Mouse (Mus musculus) kidney, embryonic 16.5 days (tissue): ENCODE data around the gene Aqr. TPM values are rescaled to one million over a fixed set of nuclear protein-coding genes. Genes with fewer than 3 reads are reported as not detected.

Source experiments
- ATAC-seq: fragments of 200-750 bp; cut with Nextera tagmentation; 2 replicates; pipeline ENCODE4 v1.8.0; 2017; ENCODE audit warnings: moderate TSS enrichment; ENCODE audit not compliant: low FRiP score, low TSS enrichment
- H3K27ac ChIP-seq: fragments of 300-500 bp; sonication (generic); 2 replicates; pipeline ENCODE4 v1.5.1; 2014; ENCODE audit warnings: low read length
- H3K27me3 ChIP-seq: fragments of 300-500 bp; sonication (generic); 2 replicates; pipeline ENCODE4 v1.6.1; 2014; ENCODE audit warnings: low read length, control low read depth, mixed read lengths; ENCODE audit not compliant: insufficient read depth
- H3K36me3 ChIP-seq: fragments of 300-500 bp; sonication (generic); 2 replicates; pipeline ENCODE4 v1.6.1; 2014; ENCODE audit warnings: low read length, control low read depth, mixed read lengths; ENCODE audit not compliant: insufficient read depth
- H3K4me1 ChIP-seq: fragments of 300-500 bp; sonication (generic); 2 replicates; pipeline ENCODE4 v1.6.1; 2014; ENCODE audit warnings: low read length, control low read depth, mixed read lengths; ENCODE audit not compliant: insufficient read depth
- H3K4me2 ChIP-seq: fragments of 300-500 bp; sonication (generic); replicated peaks from 2 replicates; pipeline ENCODE4 v1.6.1; 2014; ENCODE audit warnings: low read depth, low read length
- H3K4me3 ChIP-seq: fragments of 300-500 bp; sonication (generic); 2 replicates; pipeline ENCODE4 v1.5.1; 2014; ENCODE audit warnings: mild to moderate bottlenecking, low read length
- H3K9ac ChIP-seq: fragments of 300-500 bp; sonication (generic); replicated peaks from 2 replicates; pipeline ENCODE4 v1.6.1; 2014; ENCODE audit warnings: low read length
- H3K9me3 ChIP-seq: fragments of 300-500 bp; sonication (generic); 2 replicates; pipeline ENCODE4 v1.6.1; 2016; ENCODE audit warnings: low read length, control low read depth
- WGBS: fragments of 180-500 bp; shearing (Covaris S2); extraction: QIAGEN DNeasy Blood & Tissue Kit; methylation state at CpG from one replicate; pipeline ENCODE4 v1.1.7; 2014; 5-methylcytosine and 5-hydroxymethylcytosine counted together
- polyA plus RNA-seq: library from polyadenylated mRNA; unstranded; fragments of >200 nt; fragmentation: Nextera tagmentation; extraction: Ambion mirVana; gene quantifications from 2 replicates; pipeline ENCODE4 v1.2.1, GENCODE M21; 2015

The Aqr gene
- polyA plus RNA-seq, 1 experiment from 2014 or later: 36.5 TPM

DNA sequence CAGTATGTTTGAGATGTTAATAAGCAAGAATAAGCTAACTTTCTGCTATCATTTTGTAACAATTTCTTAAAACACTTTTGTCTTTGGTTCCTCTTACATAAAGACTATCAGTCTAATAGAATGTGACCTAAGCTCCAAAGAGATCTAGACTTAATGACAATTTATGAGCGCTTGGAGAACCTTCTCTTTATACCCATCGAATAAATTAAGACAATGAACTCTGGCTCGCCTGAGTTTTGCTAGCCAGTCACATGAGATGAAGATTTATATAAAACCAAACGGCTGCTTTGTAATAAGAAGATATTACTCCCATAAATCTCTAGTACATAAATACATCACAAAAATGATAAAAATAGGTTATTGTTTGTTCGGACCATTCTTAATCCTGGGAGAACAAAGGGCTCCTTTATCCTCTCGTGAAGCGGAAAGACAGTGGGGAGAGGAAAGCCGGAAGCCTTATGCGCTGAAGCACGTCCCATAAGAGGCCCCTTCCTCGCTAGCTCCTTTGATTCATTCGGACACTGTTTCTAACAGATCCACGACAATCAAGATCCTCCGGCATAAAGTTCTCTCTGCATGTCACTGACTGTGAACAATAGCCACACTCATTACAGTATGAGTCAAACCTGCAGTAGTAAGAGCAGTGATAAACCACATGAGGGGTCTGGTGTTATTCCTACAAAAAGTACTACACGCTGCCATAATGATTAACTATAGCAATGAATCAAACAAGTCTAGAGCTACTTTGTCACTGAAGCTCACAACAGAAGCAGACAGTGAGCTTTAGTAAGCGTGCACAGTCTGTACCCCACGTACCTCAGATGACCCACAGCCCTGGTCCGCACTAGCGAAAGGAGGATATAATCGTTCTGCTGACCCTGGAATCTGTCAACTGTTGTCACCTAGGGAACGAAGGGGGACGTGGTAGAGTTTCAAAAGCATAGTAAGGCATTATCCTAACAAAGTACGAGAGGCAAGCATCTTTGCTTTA is 79.2 kb downstream of the Aqr start:
- peak; percentile 76; the same call in 1 of the 2 replicates for ATAC-seq
- H3K27ac ChIP-seq: no peak overlapping the region
- WGBS: 41% methylated on average over 23 of the region's 23 CpGs
- H3K4me1 ChIP-seq: peaks cover 4% of the 10 kb centered on the region; the same call in 1 of the 2 replicates
- no peak overlapping the region for H3K9ac ChIP-seq
- peaks cover 43% of the 10 kb centered on the region for H3K36me3 ChIP-seq
- H3K4me2 ChIP-seq: no peak overlapping the region
- H3K4me3 ChIP-seq: no peak overlapping the region
- H3K27me3 ChIP-seq: no peaks in the 10 kb centered on the region
- H3K9me3 ChIP-seq: no peaks in the 10 kb centered on the region

GRCm38 (mm10) chr2:114106383-114106782 is 80.4 kb downstream of the Aqr start:
- no peak overlapping the region for H3K4me2 ChIP-seq
- no peaks in the 10 kb centered on the region for H3K27me3 ChIP-seq
- WGBS: 92% methylated on average over 8 of the region's 8 CpGs
- H3K9ac ChIP-seq: no peak overlapping the region
- peaks cover 41% of the 10 kb centered on the region for H3K36me3 ChIP-seq
- H3K4me3 ChIP-seq: no peak overlapping the region
- H3K4me1 ChIP-seq: peaks cover 4% of the 10 kb centered on the region; the same call in 1 of the 2 replicates
- H3K9me3 ChIP-seq: no peaks in the 10 kb centered on the region
- ATAC-seq: no peak
- no peak overlapping the region for H3K27ac ChIP-seq

DNA sequence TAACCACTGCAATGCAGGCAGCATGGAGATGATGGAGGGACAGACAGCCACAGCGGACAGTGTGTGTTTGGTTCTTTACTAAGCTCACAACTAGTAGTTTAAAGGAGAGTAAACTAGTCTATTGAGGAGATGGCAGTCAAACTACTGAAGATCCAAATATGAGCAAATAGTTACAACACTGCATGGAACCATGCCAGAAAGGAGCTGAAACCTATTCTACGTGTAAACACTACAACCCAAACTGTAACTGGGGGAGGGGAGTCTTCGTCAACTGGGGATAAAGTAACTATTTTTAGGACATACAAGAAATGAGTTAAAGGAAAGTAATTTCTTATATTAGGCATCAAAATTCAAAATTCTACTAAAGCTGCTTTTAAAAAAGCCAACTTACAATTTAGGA is 84.4 kb downstream of the Aqr start:
- no peak overlapping the region for H3K4me2 ChIP-seq
- WGBS: 81% methylated on average over 3 of the region's 3 CpGs
- peaks cover 45% of the 10 kb centered on the region for H3K36me3 ChIP-seq
- H3K27ac ChIP-seq: no peak overlapping the region
- H3K9me3 ChIP-seq: no peaks in the 10 kb centered on the region
- peaks cover under 1% of the 10 kb centered on the region; the same call in 1 of the 2 replicates for H3K4me1 ChIP-seq
- no peak for ATAC-seq
- no peaks in the 10 kb centered on the region for H3K27me3 ChIP-seq
- H3K9ac ChIP-seq: no peak overlapping the region
- H3K4me3 ChIP-seq: no peak overlapping the region

DNA sequence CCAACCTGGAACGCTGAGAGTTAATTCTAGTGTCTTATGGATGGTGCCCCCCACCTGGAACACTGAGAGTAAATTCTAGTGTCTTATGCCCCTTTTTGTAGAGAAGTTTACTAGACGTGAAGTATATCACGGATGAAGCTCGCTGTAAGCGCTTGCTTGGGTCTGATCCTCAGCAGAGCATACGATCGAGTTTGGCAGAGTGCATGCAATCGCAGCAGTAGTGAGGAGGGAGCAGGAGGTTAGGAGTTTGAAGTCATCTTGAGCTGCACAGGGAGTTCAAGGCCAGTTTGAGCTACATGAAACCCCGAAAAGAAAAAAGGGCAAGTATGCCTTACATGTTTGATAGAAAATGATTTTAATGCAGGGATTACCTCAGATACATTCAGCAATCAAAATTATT is 86.0 kb downstream of the Aqr start:
- no peaks in the 10 kb centered on the region for H3K4me1 ChIP-seq
- H3K36me3 ChIP-seq: peaks cover 43% of the 10 kb centered on the region
- ATAC-seq: no peak
- H3K9me3 ChIP-seq: no peaks in the 10 kb centered on the region
- H3K4me3 ChIP-seq: no peak overlapping the region
- WGBS: 90% methylated on average over 9 of the region's 9 CpGs
- H3K27ac ChIP-seq: no peak overlapping the region
- no peak overlapping the region for H3K4me2 ChIP-seq
- H3K9ac ChIP-seq: no peak overlapping the region
- H3K27me3 ChIP-seq: no peaks in the 10 kb centered on the region

DNA sequence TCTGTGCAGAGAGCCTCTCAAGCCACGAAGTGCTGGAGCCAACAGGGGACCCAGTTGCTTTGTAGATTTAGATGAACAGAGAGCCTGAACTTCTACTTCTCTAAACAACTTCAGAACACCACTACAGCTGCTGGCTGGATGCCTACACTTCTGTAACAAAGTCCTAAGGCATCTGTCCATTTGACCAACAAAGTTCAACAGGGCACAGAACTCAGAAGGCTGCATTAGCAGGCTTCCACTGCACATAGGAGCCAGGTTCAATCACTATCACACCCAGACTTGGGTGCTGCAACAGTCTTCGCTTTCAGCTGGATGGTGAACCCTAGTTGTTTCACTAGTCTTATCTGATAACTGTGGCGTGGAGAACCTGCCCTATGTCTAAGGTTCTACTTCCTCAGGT is 87.0 kb downstream of the Aqr start:
- Histone ChIP-seq H3K4me2 (no peak overlapping the region), H3K9ac (no peak overlapping the region), H3K4me3 (no peak overlapping the region), H3K4me1 (no peaks in the 10 kb centered on the region), H3K9me3 (no peaks in the 10 kb centered on the region), H3K36me3 (peaks cover 35% of the 10 kb centered on the region), H3K27me3 (no peaks in the 10 kb centered on the region), H3K27ac (no peak overlapping the region)
- WGBS: 93% methylated on average over 3 of the region's 3 CpGs
- ATAC-seq: no peak

DNA sequence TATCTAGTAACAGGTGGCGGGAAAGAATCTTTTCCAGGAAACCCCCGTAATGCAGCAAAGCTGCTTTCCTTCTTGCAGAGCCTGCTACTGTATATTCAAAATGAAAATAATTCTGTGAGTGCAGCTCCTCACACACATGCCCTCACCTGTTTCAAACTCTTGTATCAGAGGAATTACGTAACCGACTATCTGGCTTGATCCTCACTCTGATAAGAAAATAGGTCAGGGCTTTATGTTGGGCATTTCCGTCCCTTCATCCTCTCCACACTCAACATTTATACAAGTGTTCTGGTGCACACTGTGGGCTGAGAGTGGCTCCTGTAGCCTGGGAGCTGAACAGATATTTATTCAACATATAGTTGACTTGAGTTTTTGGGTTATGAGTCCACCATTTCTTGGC is 87.7 kb downstream of the Aqr start:
- Histone ChIP-seq H3K4me2 (no peak overlapping the region), H3K9ac (no peak overlapping the region), H3K4me3 (no peak overlapping the region), H3K4me1 (no peaks in the 10 kb centered on the region), H3K9me3 (no peaks in the 10 kb centered on the region), H3K27me3 (no peaks in the 10 kb centered on the region), H3K27ac (no peak overlapping the region), H3K36me3 (peaks cover 35% of the 10 kb centered on the region)
- no peak for ATAC-seq
- WGBS: 89% methylated on average over 5 of the region's 5 CpGs

DNA sequence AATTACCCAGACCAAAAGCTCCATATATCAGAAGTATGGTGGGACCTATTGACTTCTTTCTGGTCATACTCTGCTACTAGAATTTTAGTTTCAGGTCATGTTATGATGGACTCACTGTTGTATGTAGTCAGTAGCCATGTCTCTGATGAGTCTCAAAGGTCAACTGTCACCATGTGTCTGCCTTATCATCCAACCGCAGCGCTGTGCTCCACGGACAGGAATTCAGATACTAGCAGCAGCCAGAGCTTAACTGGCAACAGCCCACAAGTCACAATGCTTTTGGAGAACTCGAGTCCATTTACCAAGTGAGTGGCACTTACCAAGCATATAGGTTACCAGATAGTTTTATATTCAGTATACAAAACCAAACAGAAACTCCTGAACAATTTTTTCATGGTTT is 89.2 kb downstream of the Aqr start:
- H3K4me1 ChIP-seq: no peaks in the 10 kb centered on the region
- no peak overlapping the region for H3K27ac ChIP-seq
- H3K9me3 ChIP-seq: no peaks in the 10 kb centered on the region
- no peak overlapping the region for H3K9ac ChIP-seq
- WGBS: 94% methylated on average over 4 of the region's 4 CpGs
- H3K27me3 ChIP-seq: no peaks in the 10 kb centered on the region
- no peak overlapping the region for H3K4me2 ChIP-seq
- H3K4me3 ChIP-seq: no peak overlapping the region
- H3K36me3 ChIP-seq: peaks cover 25% of the 10 kb centered on the region
- ATAC-seq: no peak

DNA sequence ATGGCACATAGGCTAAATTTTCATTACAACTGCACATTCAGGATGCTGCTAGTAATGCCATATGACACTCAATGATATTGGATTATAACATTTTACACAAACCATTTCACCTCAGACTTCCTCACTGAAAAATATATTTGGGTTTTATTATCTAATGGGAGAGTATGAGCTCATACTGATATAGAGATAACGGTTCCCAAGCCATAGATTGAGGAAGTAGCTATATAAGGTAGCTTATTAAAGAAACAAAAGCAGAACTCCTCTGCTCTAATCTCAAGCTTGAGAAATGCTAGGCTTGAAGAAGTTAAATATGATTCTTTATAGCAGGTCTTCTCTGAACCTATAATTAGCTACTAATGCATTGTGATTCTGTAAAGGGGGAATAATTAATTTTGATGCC is 90.3 kb downstream of the Aqr start:
- Histone ChIP-seq H3K4me1 (no peaks in the 10 kb centered on the region), H3K27me3 (no peaks in the 10 kb centered on the region), H3K27ac (no peak overlapping the region), H3K9ac (no peak overlapping the region), H3K4me3 (no peak overlapping the region), H3K4me2 (no peak overlapping the region), H3K9me3 (no peaks in the 10 kb centered on the region), H3K36me3 (peaks cover 22% of the 10 kb centered on the region)
- WGBS: 94% methylated on average over 1 of the region's 1 CpGs
- ATAC-seq: no peak

GRCm38 (mm10) chr2:114095348-114095747 is 91.5 kb downstream of the Aqr start:
- 73% methylated on average over 5 of the region's 5 CpGs for WGBS
- Histone ChIP-seq H3K36me3 (peaks cover 12% of the 10 kb centered on the region), H3K27me3 (no peaks in the 10 kb centered on the region)

DNA sequence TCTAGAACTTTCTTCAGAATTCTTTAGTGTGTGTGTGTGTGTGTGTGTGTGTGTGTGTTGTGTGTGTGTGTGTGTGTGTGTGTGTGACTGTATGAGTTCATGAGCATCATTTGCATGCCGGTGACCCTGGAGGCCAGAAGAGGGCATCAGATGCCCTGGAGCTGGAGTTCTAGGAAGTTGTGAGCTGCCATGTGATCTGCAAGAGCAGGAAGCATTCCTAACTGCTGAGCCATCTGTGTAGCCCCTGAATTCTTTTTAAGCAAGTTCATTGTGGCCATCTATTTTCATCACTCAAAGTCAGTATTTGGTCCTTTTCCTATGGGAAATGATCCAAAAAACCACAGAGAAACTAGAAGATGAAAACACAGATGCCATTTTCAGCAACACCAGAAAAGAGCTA is 92.1 kb downstream of the Aqr start:
- ATAC-seq: no peak
- 93% methylated on average over 1 of the region's 1 CpGs for WGBS

More at GRCm38 (mm10) chr2:114095348-114095747, 91.5 kb downstream of the Aqr start:
- H3K4me1 ChIP-seq: no peaks in the 10 kb centered on the region
- H3K9me3 ChIP-seq: no peaks in the 10 kb centered on the region
- no peak overlapping the region for H3K9ac ChIP-seq
- no peak overlapping the region for H3K4me2 ChIP-seq
- no peak for ATAC-seq
- H3K4me3 ChIP-seq: no peak overlapping the region
- H3K27ac ChIP-seq: no peak overlapping the region

More for the DNA sequence above, 92.1 kb downstream of the Aqr start:
- no peak overlapping the region for H3K27ac ChIP-seq
- no peaks in the 10 kb centered on the region for H3K4me1 ChIP-seq
- no peak overlapping the region for H3K4me3 ChIP-seq
- no peak overlapping the region for H3K9ac ChIP-seq
- H3K27me3 ChIP-seq: no peaks in the 10 kb centered on the region
- peaks cover 7% of the 10 kb centered on the region; the same call in 1 of the 2 replicates for H3K36me3 ChIP-seq
- H3K4me2 ChIP-seq: no peak overlapping the region
- no peaks in the 10 kb centered on the region for H3K9me3 ChIP-seq
